Mouse (Mus musculus): ENCODE data around the gene Slc25a21.
A peak's percentile ranks its signal among the peaks of the same experiment; 100 is the strongest.

Gene Slc25a21

DNA sequence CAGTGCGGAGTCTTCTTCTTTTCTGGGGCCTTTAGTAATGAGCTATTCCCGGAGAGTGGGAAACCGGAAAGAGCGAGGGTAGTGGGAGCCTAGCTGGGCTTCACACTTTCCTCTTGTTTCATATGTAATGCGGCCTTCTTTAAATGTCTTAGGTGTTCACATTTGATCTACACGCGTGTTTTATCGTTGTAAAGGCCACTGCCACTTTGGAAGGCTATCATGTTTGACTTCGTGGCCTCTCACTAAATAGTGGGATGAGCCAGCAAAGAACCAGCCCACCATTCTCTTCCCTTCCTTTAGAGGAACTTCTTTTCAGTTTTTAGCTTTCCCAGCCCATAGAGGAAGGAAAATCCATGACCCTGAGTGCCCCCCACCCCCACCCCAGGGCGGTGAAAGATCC, 507.9 kb downstream of the Slc25a21 start:
- no peak for DNase-seq

GRCm38 (mm10) chr12:56688920-56689319, 508.4 kb downstream of the Slc25a21 start:
- peak in 1 of 2 experiments; percentile 7 for DNase-seq

DNA sequence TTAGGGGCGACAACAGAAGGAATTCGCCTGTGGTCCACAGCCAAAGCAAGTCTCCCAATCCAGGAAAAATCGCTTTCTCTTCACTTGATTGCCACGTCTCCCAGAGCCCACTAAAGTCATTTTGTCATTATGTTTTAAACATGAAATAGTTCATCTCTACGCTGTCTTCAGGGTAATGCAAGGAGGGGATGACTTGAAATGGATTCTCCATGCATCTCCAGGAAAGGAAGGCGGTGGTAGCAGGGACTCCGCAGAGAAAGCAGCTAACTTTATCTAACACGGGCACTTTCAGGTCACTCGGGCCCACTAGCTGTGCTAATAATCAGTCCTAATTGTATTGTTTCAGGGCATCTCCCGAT, 508.8 kb downstream of the Slc25a21 start:
- DNase-seq: peak in 1 of 2 experiments; percentile 27

DNA sequence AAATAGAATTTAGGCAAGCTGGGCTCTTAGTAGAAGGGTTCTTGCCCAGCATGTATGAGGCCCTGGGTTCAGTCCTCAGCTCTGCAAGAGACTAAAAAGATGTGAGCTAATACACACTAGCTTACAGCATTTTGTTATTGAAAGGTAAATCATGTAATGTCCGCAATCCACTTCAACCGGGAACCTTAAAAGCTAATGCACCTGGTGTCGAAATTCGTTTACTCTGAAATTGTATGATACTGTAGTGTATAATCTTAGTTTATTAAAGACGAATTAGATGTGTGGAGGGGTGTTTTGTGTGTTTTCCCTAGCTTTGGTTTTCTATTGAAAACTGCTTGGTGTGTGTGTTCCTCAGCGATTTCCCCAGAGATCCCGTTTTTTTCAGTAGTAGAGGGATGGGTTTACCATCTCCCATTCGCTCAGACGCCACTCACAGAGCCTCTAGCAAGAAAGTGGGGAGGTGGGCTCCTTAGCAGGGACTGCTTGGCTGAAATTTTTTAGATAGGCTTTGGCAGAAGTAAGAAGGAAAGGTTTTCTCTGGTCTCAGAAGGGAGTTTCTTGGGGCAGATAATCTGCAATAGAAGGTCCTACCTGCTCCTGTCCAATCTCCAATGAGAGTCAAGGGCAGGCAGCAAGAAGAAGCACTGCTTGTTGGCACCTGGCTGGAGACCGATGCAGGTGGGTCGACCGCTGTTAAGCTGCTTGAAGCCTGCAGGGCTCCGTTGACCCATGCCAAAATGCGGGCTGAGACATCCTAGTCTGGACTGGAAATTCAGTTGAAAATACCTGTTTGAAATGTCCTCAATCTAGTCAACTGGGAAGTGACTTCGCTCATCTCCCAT, 509.4 kb downstream of the Slc25a21 start:
- peak in 1 of 2 experiments; percentile 51 for DNase-seq

GRCm38 (mm10) chr12:56681096-56681811, 516.0 kb downstream of the Slc25a21 start:
- DNase-seq: peak in 1 of 2 experiments; percentile 47

- no peak for DNase-seq
These were observed 519.7 kb downstream of the Slc25a21 start for GRCm38 (mm10) chr12:56677620-56678019.

- DNase-seq: peak; percentile 38 to 46
These were observed 522.5 kb downstream of the Slc25a21 start for GRCm38 (mm10) chr12:56674726-56675125.

- DNase-seq: no peak
These were observed 526.5 kb downstream of the Slc25a21 start for GRCm38 (mm10) chr12:56670795-56671194.

GRCm38 (mm10) chr12:56669451-56670122, 527.7 kb downstream of the Slc25a21 start:
- DNase-seq: peak in 1 of 2 experiments; percentile 6

All from cerebellum, postnatal 10 days (tissue).